Mouse (Mus musculus): ENCODE data around the gene Msantd3.

The Msantd3 gene

GRCm38 (mm10) chr4:48610251-48610650 lies 70.5 kb downstream of the Msantd3 start:
- no peak for DNase-seq
